Mouse (Mus musculus) lung, adult 2 months (tissue): Measurements from ENCODE around the gene Nrcam.

Experiments used
- CTCF ChIP-seq: fragments of 200-500 bp; IDR thresholded peaks from 2 replicates; pipeline ENCODE4 v1.5.1; 2011; ENCODE audit warnings: mild to moderate bottlenecking, low read length, control low read depth; ENCODE audit not compliant: insufficient read depth
- POLR2A ChIP-seq: fragments of 200-500 bp; IDR thresholded peaks from 2 replicates; pipeline ENCODE4 v1.6.1; 2011; ENCODE audit warnings: low read depth, mild to moderate bottlenecking, control low read depth, low read length, borderline replicate concordance; ENCODE audit errors: extremely low read depth

DNA sequence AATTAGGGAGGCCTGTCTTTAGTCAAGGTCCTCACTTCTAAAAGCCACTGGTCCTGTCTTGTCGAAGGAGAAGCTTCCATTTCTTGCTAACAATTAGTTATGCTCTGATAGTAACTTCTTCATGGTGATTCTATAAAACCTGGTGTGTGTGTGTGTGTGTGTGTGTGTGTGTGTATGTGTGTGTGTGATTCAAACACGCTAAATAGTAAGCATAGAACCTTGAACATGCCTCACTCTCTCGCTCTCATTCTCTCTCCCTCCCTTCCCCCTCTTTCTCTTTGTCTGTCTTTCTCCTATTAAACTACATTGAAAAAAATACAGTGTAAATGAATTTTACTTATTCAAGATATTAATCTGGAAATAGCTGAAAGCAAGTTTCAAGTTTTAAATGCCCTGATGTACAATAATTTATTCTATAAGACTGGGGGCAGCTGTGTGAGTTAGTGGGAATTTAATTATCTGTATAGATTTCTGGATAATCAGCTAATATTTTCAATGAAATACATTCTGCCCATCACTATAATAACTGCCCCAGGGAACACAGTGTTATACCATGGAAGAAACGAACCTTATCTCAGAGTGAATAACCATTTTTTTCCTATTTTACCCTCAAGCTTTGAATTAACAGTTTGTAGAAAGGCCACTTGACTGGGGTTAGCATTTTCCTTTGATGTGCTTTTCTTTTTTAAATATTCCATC, 180.9 kb downstream of the Nrcam start:
- TF ChIP-seq POLR2A, result no peak
- TF ChIP-seq CTCF, result no peak
